Mouse (Mus musculus) C2C12 (cell line): Measurements from ENCODE around the gene Slc10a6.

Experiments
- CEBPB ChIP-seq: IDR thresholded peaks from one replicate; pipeline ENCODE4 v1.6.1; 2011; ENCODE audit warnings: low read depth, mild to moderate bottlenecking, control low read depth, moderate library complexity
- CTCF ChIP-seq: IDR thresholded peaks from one replicate; pipeline ENCODE4 v1.5.1; 2011; ENCODE audit not compliant: control insufficient read depth, insufficient read depth, insufficient read length
- FOSL1 ChIP-seq: IDR thresholded peaks from one replicate; pipeline ENCODE4 v1.8.0; 2011; ENCODE audit warnings: mild to moderate bottlenecking, low read length; ENCODE audit not compliant: poor library complexity, insufficient read depth, severe bottlenecking
- MYOD1 ChIP-seq: IDR thresholded peaks from one replicate; pipeline ENCODE4 v1.6.1; 2011; ENCODE audit warnings: low read depth; ENCODE audit not compliant: control insufficient read depth, insufficient read length
- USF1 ChIP-seq: IDR thresholded peaks from one replicate; pipeline ENCODE4 v1.6.1; 2011; ENCODE audit warnings: low read depth, mild to moderate bottlenecking, control low read depth, moderate library complexity

- TF ChIP-seq CTCF (no peak), MYOD1 (no peak), CEBPB (no peak), FOSL1 (no peak), USF1 (no peak)
Measured at GRCm38 (mm10) chr5:103605707-103606106, 23.5 kb downstream of the Slc10a6 start.
